7 mouse cellular contexts compared by ENCODE assay signal in the genomic region with DNA sequence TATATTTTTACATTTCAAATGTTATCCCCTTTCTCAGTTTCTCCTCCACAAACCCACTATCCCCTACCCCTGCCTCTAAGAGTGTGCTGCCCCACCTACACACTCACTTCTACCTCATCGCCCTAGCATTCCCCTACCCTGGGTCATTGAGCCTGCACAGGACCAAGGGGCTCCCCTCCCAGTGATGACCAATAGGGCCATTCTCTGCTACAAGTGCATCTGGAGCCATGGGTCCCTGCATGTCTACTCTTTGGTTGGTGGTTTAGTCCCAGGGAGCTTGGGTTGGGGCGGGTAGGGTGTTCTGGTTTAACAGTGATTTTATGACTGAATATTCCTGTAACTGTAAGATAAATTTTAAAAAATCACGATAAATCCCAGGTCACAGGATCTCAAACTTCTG. TPM values are rescaled to one million over a fixed set of nuclear protein-coding genes. Genes with fewer than 3 reads are reported as not detected.
DNase-seq lines count a peak whose midpoint lies in the region; ATAC-seq and TF ChIP-seq lines count a peak whose summit lies in the region.

No protein-coding gene starts in this region.

- no peak for TF ChIP-seq POLR2A in lung, adult 2 months (IDR thresholded peaks at IDR 0.05; ENCODE audit: borderline replicate concordance, extremely low read depth, low read depth, low read length)

- no peaks in the 10 kb centered on the region for H3K27me3 ChIP-seq in liver, embryonic 15.5 days

- no peaks in the 10 kb centered on the region for H3K36me3 ChIP-seq in liver, embryonic 15.5 days (replicated peaks)

- peak overlapping the region; percentile 64 for H3K4me2 ChIP-seq in liver, embryonic 15.5 days

- H3K4me1 ChIP-seq in lung, adult 2 months (ENCODE audit: control insufficient read depth, insufficient read depth, low read length), result no peaks in the 10 kb centered on the region
- no peaks in the 10 kb centered on the region for H3K4me1 ChIP-seq in brown adipose tissue, adult 24 weeks (ENCODE audit: control insufficient read depth, insufficient read depth, insufficient read length, low read length)
- no peaks in the 10 kb centered on the region; the same call in 1 of the 2 replicates for H3K4me1 ChIP-seq in liver, embryonic 15.5 days (replicated peaks)

- no peaks in the 10 kb centered on the region for H3K9me3 ChIP-seq in liver, embryonic 15.5 days (replicated peaks)

- H3K4me3 ChIP-seq in lung, adult 2 months (replicated peaks; ENCODE audit: extremely low read depth, low read depth, low read length), result peak overlapping the region; percentile 51
- peak overlapping the region; percentile 73 for H3K4me3 ChIP-seq in brown adipose tissue, adult 24 weeks (ENCODE audit: insufficient read depth, low read depth, low read length)
- H3K4me3 ChIP-seq in liver, embryonic 15.5 days (replicated peaks), result peak overlapping the region; percentile 61

- no peak overlapping the region for H3K27ac ChIP-seq in brown adipose tissue, adult 24 weeks (replicated peaks; ENCODE audit: low read depth, low read length)
- H3K27ac ChIP-seq in liver, embryonic 15.5 days (replicated peaks), result no peak overlapping the region

- DNase-seq in lung, adult 2 months, result no peak
- DNase-seq in lung, postnatal 4 days, result no peak
- DNase-seq in adipocyte (ENCODE audit: low spot score), result no peak
- no peak for DNase-seq in spleen, postnatal 14 days (ENCODE audit: low spot score in 2 of 2)

- TF ChIP-seq CTCF in lung, adult 2 months (IDR thresholded peaks at IDR 0.05; ENCODE audit: insufficient read depth, low read length), result no peak

- peak overlapping the region; percentile 25; the same call in 1 of the 2 replicates for H3K9ac ChIP-seq in liver, embryonic 15.5 days

- 10% methylated on average over 3 of the region's 3 CpGs for WGBS in lung, adult 2 months
- WGBS in liver, embryonic 15.5 days (ENCODE audit: insufficient replicate concordance), result 10% methylated on average over 3 of the region's 3 CpGs

- 0 out of 2 replicates have a peak, but pooled peaks have one; percentile 3 for ATAC-seq in granulocyte monocyte progenitor cell, adult 5-6 weeks (replicated peaks; ENCODE audit: poor library complexity, severe bottlenecking)
- ATAC-seq in liver, embryonic 15.5 days (ENCODE audit: insufficient read depth), result peak; percentile 40

RNA-seq across cellular contexts. Expression of gene Zfp995, which starts 0.7 kb away (rescaled TPM):
- polyA plus RNA-seq in lung, adult 2 months (2012; rRNA removed), result 1.5 and 1.8 TPM in 2 replicates
- 1.2 and 2.1 TPM in 2 replicates for polyA plus RNA-seq in brown adipose tissue, adult 24 weeks (2012; ENCODE audit: insufficient read depth, insufficient read length, missing spikeins)
- 5.4 and 13.7 TPM in 2 replicates for total RNA-seq in granulocyte monocyte progenitor cell, adult 5-6 weeks (2014; fragmentation: Nextera tagmentation)
- total RNA-seq in granulocyte monocyte progenitor cell, adult 5-6 weeks (2017), result 7.9 and 9.1 TPM in 2 replicates
- 1.0 TPM in 2 replicates for polyA plus RNA-seq in liver, embryonic 15.5 days (2015; fragmentation: Nextera tagmentation; extraction: Ambion mirVana)

RNA-seq across cellular contexts. Expression of gene Zfp942, which starts 53.2 kb away (rescaled TPM):
- 1.1 and 1.6 TPM in 2 replicates for polyA plus RNA-seq in lung, adult 2 months (2012; rRNA removed)
- 5.2 and 5.5 TPM in 2 replicates for polyA plus RNA-seq in brown adipose tissue, adult 24 weeks (2012; ENCODE audit: insufficient read depth, insufficient read length, missing spikeins)
- total RNA-seq in granulocyte monocyte progenitor cell, adult 5-6 weeks (2014; fragmentation: Nextera tagmentation), result 16.2 and 19.9 TPM in 2 replicates
- 18.6 and 19.0 TPM in 2 replicates for total RNA-seq in granulocyte monocyte progenitor cell, adult 5-6 weeks (2017)
- 7.0 and 7.5 TPM in 2 replicates for polyA plus RNA-seq in liver, embryonic 15.5 days (2015; fragmentation: Nextera tagmentation; extraction: Ambion mirVana)

RNA-seq across cellular contexts. Expression of gene Zfp943, which starts 53.3 kb away (rescaled TPM):
- 3.2 and 3.5 TPM in 2 replicates for polyA plus RNA-seq in lung, adult 2 months (2012; rRNA removed)
- polyA plus RNA-seq in brown adipose tissue, adult 24 weeks (2012; ENCODE audit: insufficient read depth, insufficient read length, missing spikeins), result 15.5 and 19.4 TPM in 2 replicates
- total RNA-seq in granulocyte monocyte progenitor cell, adult 5-6 weeks (2014; fragmentation: Nextera tagmentation), result 8.4 and 10.9 TPM in 2 replicates
- total RNA-seq in granulocyte monocyte progenitor cell, adult 5-6 weeks (2017), result 16.5 and 18.7 TPM in 2 replicates
- polyA plus RNA-seq in liver, embryonic 15.5 days (2015; fragmentation: Nextera tagmentation; extraction: Ambion mirVana), result 4.8 and 5.4 TPM in 2 replicates
